Mouse (Mus musculus): ENCODE measurements around the gene Hnrnpc.

Gene Hnrnpc

GRCm38 (mm10) chr14:52035926-52036325 is 67.9 kb downstream of the Hnrnpc start:
- DNase-seq (ENCODE audit: low read depth in 1 of 2, low spot score in 2 of 2) = no peak

GRCm38 (mm10) chr14:52026342-52026741 is 77.5 kb downstream of the Hnrnpc start:
- DNase-seq (ENCODE audit: low read depth in 1 of 2, low spot score in 2 of 2) = no peak

GRCm38 (mm10) chr14:52024133-52024532 is 79.7 kb downstream of the Hnrnpc start:
- no peak for DNase-seq (ENCODE audit: low read depth in 1 of 2, low spot score in 2 of 2)
